Mouse (Mus musculus) lung, embryonic 14.5 days (tissue): Measurements from ENCODE around the gene Ppp1r3g. TPM values are rescaled to one million over a fixed set of nuclear protein-coding genes. Genes with fewer than 3 reads are reported as not detected.

Experiments used
- ATAC-seq: fragments of 200-750 bp; cut with Nextera tagmentation; 2 replicates; pipeline ENCODE4 v1.8.0; 2017; ENCODE audit warnings: mild to moderate bottlenecking, moderate TSS enrichment, moderate library complexity; ENCODE audit not compliant: insufficient read depth
- DNase-seq: peaks from one replicate; pipeline ENCODE4 v3.0.0-alpha.2; 2015
- H3K27ac ChIP-seq: fragments of 300-500 bp; sonication (generic); 2 replicates; pipeline ENCODE4 v1.5.1; 2014; ENCODE audit warnings: low read depth, mild to moderate bottlenecking, moderate library complexity
- H3K27me3 ChIP-seq: fragments of 300-500 bp; sonication (generic); 2 replicates; pipeline ENCODE4 v1.6.1; 2014; ENCODE audit warnings: low read length, control low read depth; ENCODE audit not compliant: insufficient read depth
- H3K36me3 ChIP-seq: fragments of 300-500 bp; sonication (generic); 2 replicates; pipeline ENCODE4 v1.6.1; 2014; ENCODE audit warnings: control low read depth; ENCODE audit not compliant: insufficient read depth
- H3K4me1 ChIP-seq: fragments of 300-500 bp; sonication (generic); 2 replicates; pipeline ENCODE4 v1.6.1; 2014; ENCODE audit warnings: antibody characterized with exemption, control low read depth; ENCODE audit not compliant: insufficient read depth
- H3K4me2 ChIP-seq: fragments of 300-500 bp; sonication (generic); 2 replicates; pipeline ENCODE4 v1.6.1; 2014; ENCODE audit warnings: mild to moderate bottlenecking
- H3K4me3 ChIP-seq: fragments of 300-500 bp; sonication (generic); 2 replicates; pipeline ENCODE4 v1.5.1; 2014; ENCODE audit warnings: low read depth, low read length
- H3K9ac ChIP-seq: fragments of 300-500 bp; sonication (generic); 2 replicates; pipeline ENCODE4 v1.6.1; 2014
- H3K9me3 ChIP-seq: fragments of 300-500 bp; sonication (generic); 2 replicates; pipeline ENCODE4 v1.6.1; 2016; ENCODE audit warnings: low read depth, low read length, control low read depth
- CTCF ChIP-seq: IDR thresholded peaks from 2 replicates; pipeline ENCODE4 v1.5.1; 2016; ENCODE audit warnings: antibody characterized with exemption, low read depth
- WGBS: fragments of 180-500 bp; shearing (Covaris S2); extraction: QIAGEN DNeasy Blood & Tissue Kit; methylation state at CpG from one replicate; pipeline ENCODE4 v1.1.7; 2014; 5-methylcytosine and 5-hydroxymethylcytosine counted together
- polyA plus RNA-seq: library from polyadenylated mRNA; unstranded; fragments of >200 nt; fragmentation: Nextera tagmentation; extraction: Ambion mirVana; gene quantifications from 2 replicates; pipeline ENCODE4 v1.2.1, GENCODE M21; 2014

Gene Ppp1r3g
- polyA plus RNA-seq, 1 experiment from 2014 or later, result 0.86 TPM

DNA sequence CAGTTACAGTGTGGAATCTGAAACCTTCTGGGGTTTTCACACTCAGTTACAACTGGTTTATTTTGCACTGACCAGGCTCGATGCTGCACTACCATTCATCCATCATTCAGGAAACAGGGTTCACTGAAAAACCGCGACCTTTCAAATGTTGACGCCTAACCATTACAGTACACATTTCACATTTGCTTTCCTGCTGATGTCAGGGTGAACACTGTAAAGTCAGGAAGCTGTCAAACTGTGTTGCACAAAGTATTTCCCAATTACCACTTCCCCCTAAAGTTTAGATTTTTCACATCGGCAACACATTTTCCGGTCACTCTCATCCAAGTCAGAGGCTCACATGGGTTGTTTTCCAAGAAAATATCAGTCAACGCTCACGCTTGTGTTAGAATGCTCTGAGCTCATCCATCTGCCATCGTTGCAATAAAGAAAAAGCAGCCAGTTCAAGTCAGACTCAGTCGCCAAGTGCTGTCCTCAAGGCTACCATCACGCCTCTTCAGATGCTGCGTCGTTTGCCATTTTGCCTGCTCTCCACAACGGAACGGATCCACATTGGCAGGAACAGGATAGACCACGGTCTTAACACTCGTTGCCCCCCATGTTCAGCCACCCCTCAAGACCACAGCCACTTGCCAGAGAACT is 8.7 kb upstream of the Ppp1r3g start:
- DNase-seq (peak; percentile 67), ATAC-seq (peak; percentile 59)
- H3K9ac ChIP-seq, result no peak overlapping the region
- no peaks in the 10 kb centered on the region for H3K36me3 ChIP-seq
- no peaks in the 10 kb centered on the region for H3K4me1 ChIP-seq
- no peak for TF ChIP-seq CTCF
- 40% methylated on average over 17 of the region's 17 CpGs for WGBS
- no peaks in the 10 kb centered on the region for H3K9me3 ChIP-seq
- no peak overlapping the region for H3K4me2 ChIP-seq
- no peak overlapping the region for H3K27ac ChIP-seq
- no peaks in the 10 kb centered on the region for H3K27me3 ChIP-seq
- H3K4me3 ChIP-seq, result no peak overlapping the region

- TF ChIP-seq CTCF, result no peak
- H3K9ac ChIP-seq, result no peak overlapping the region
- ATAC-seq (no peak), DNase-seq (no peak)
- H3K27ac ChIP-seq, result no peak overlapping the region
- no peak overlapping the region for H3K4me2 ChIP-seq
- no peaks in the 10 kb centered on the region for H3K27me3 ChIP-seq
- H3K36me3 ChIP-seq, result no peaks in the 10 kb centered on the region
- H3K4me1 ChIP-seq, result no peaks in the 10 kb centered on the region
- H3K9me3 ChIP-seq, result peaks cover 5% of the 10 kb centered on the region; the same call in 1 of the 2 replicates
- WGBS, result 55% methylated on average over 12 of the region's 12 CpGs
- H3K4me3 ChIP-seq, result no peak overlapping the region
Observed at GRCm38 (mm10) chr13:35959391-35960067, 890 bp downstream of the Ppp1r3g start.

DNA sequence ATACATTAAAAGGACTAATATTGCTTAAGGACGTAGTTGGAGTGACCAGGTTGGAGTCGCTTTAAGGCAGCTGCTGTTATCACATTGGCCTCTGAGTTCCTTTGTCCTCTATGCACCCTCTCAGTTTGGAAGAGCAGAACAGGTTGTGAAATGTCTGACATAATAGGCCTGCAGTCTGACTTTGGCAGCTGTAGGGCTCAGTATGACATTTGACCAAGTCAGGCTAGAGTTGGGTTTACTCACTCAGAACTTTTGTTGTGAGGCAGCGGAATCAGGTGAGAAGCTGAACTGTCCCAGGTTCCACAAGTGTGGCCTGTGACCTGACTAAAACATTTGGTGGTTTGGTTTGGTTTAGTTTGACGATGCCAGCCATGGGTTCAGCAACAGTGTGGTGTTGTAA is 4.9 kb downstream of the Ppp1r3g start:
- DNase-seq (no peak), ATAC-seq (no peak)
- Histone ChIP-seq H3K27me3 (0 out of 2 replicates have a peak, but pooled peaks cover 4% of the 10 kb centered on the region), H3K4me1 (no peaks in the 10 kb centered on the region), H3K36me3 (no peaks in the 10 kb centered on the region), H3K27ac (no peak overlapping the region), H3K4me3 (no peak overlapping the region), H3K9me3 (no peaks in the 10 kb centered on the region), H3K4me2 (no peak overlapping the region), H3K9ac (no peak overlapping the region)
- 84% methylated on average over 4 of the region's 4 CpGs for WGBS
- TF ChIP-seq CTCF, result no peak

- Histone ChIP-seq H3K36me3 (no peaks in the 10 kb centered on the region), H3K27ac (no peak overlapping the region), H3K4me1 (no peaks in the 10 kb centered on the region), H3K27me3 (peaks cover 22% of the 10 kb centered on the region; the same call in 1 of the 2 replicates), H3K9ac (peak overlapping the region; percentile 54), H3K4me2 (peak overlapping the region; percentile 100), H3K4me3 (peak overlapping the region; percentile 59), H3K9me3 (no peaks in the 10 kb centered on the region)
- DNase-seq (peak; percentile 6), ATAC-seq (peak; percentile 42; the same call in 1 of the 2 replicates)
- TF ChIP-seq CTCF, result no peak
- WGBS, result 5% methylated on average over 15 of the region's 15 CpGs
Observed at GRCm38 (mm10) chr13:35967690-35968089, 9.1 kb downstream of the Ppp1r3g start.

- no peak for TF ChIP-seq CTCF
- peak; percentile 60 for DNase-seq
- WGBS, result under 1% methylated on average over 38 of the region's 38 CpGs
- H3K27me3 ChIP-seq, result peaks cover 22% of the 10 kb centered on the region; the same call in 1 of the 2 replicates
- H3K4me2 ChIP-seq, result peak overlapping the region; percentile 100
- peak; percentile 73 for ATAC-seq
- no peak overlapping the region for H3K27ac ChIP-seq
- H3K9ac ChIP-seq, result peak overlapping the region; percentile 54
- H3K4me1 ChIP-seq, result no peaks in the 10 kb centered on the region
- no peaks in the 10 kb centered on the region for H3K9me3 ChIP-seq
- peak overlapping the region; percentile 59 for H3K4me3 ChIP-seq
- H3K36me3 ChIP-seq, result no peaks in the 10 kb centered on the region
Observed at GRCm38 (mm10) chr13:35968131-35968718, 9.6 kb downstream of the Ppp1r3g start.

GRCm38 (mm10) chr13:35968719-35969430 is 10.2 kb downstream of the Ppp1r3g start:
- Histone ChIP-seq H3K9me3 (no peaks in the 10 kb centered on the region), H3K4me2 (peak overlapping the region; percentile 100), H3K4me1 (no peaks in the 10 kb centered on the region), H3K36me3 (no peaks in the 10 kb centered on the region), H3K27me3 (peaks cover 22% of the 10 kb centered on the region; the same call in 1 of the 2 replicates), H3K4me3 (peak overlapping the region; percentile 59), H3K27ac (no peak overlapping the region), H3K9ac (peak overlapping the region; percentile 54)
- DNase-seq, result peak; percentile 74
- whole genome bisulfite sequencing, result under 1% methylated on average over 54 of the region's 57 CpGs
- no peak for TF ChIP-seq CTCF
- ATAC-seq, result peak; percentile 86
